Mouse (Mus musculus): ENCODE measurements at regions not wholly inside any gene's neighbourhood (a gene's known extent, or its start where the extent isn't known, plus 50 kb on each side); places are given as distances from the start of the nearest gene placed in this dataset.
A peak's percentile ranks its signal among the peaks of the same experiment; 100 is the strongest.

GRCm38 (mm10) chr7:83145551-83145950, 278.4 kb downstream of the Mex3b start:
- no peaks in the 10 kb centered on the region for H3K9me3 ChIP-seq (replicated peaks; ENCODE audit: control insufficient read depth, low read length, poor library complexity, severe bottlenecking)
- WGBS = 81% methylated on average over 5 of the region's 5 CpGs
- H3K27ac ChIP-seq (ENCODE audit: low read length) = no peak overlapping the region
- H3K9ac ChIP-seq (ENCODE audit: low read depth, low read length) = no peak overlapping the region
- H3K36me3 ChIP-seq (ENCODE audit: control insufficient read depth, insufficient read depth, low read length) = no peaks in the 10 kb centered on the region
- H3K4me2 ChIP-seq (ENCODE audit: low read length) = no peak overlapping the region
- no peaks in the 10 kb centered on the region for H3K27me3 ChIP-seq (ENCODE audit: control insufficient read depth, insufficient read depth, low read depth, low read length)
- H3K4me1 ChIP-seq (ENCODE audit: control insufficient read depth, insufficient read depth, low read length) = no peaks in the 10 kb centered on the region
- no peak overlapping the region for H3K4me3 ChIP-seq (ENCODE audit: low read depth, low read length)
- ATAC-seq = peak; percentile 62; the same call in 1 of the 2 replicates

DNA sequence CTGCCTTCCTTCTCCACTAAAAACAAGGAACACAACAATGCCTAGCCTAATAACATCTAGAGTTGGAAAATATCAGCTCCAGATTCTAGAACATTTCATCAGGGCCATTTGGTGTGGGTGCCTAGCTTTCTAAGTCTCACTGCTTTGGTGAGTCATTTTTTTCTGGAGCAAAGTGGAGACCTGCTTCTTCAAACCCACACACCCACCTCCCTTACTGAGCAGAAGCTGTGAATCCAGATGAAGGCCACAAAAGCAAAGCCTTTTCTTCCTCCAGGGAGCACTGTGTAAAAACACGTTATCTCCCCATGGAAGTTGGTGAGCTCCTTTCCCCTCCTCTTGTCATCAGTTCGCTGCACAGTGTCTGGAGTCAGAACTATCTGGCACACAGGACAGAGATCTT, 294.1 kb downstream of the Mex3b start:
- 69% methylated on average over 2 of the region's 2 CpGs for whole genome bisulfite sequencing
- Histone ChIP-seq H3K4me1 (ENCODE audit: control insufficient read depth, insufficient read depth, low read length) (no peaks in the 10 kb centered on the region), H3K4me3 (ENCODE audit: low read depth, low read length) (no peak overlapping the region), H3K27ac (ENCODE audit: low read length) (no peak overlapping the region), H3K9ac (ENCODE audit: low read depth, low read length) (no peak overlapping the region), H3K27me3 (ENCODE audit: control insufficient read depth, insufficient read depth, low read depth, low read length) (no peaks in the 10 kb centered on the region), H3K4me2 (ENCODE audit: low read length) (no peak overlapping the region), H3K9me3 (replicated peaks; ENCODE audit: control insufficient read depth, low read length, poor library complexity, severe bottlenecking) (no peaks in the 10 kb centered on the region), H3K36me3 (ENCODE audit: control insufficient read depth, insufficient read depth, low read length) (no peaks in the 10 kb centered on the region)
- no peak for ATAC-seq

DNA sequence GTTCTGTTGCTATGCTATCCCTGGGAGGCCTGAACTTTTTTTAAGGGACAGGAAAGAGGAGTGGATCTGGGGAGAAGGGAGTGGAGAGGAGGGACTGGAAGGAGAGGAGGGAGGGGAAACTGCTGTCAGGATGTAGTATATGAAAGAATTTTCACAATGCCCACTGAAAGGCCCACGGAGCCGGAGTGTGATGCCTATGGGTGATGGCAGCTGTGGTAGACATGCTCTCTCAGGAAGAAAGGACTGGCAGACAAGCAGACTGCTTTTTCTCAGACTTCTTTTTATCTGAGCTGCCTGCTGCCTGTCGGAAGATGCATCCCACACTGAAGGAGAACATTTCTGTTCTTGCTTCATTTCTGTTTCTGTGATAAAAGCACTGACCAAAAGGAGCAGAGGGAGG, 295.7 kb downstream of the Mex3b start:
- Histone ChIP-seq H3K27me3 (ENCODE audit: control insufficient read depth, insufficient read depth, low read depth, low read length) (no peaks in the 10 kb centered on the region), H3K4me1 (ENCODE audit: control insufficient read depth, insufficient read depth, low read length) (no peaks in the 10 kb centered on the region), H3K4me2 (ENCODE audit: low read length) (no peak overlapping the region), H3K9me3 (replicated peaks; ENCODE audit: control insufficient read depth, low read length, poor library complexity, severe bottlenecking) (no peaks in the 10 kb centered on the region), H3K4me3 (ENCODE audit: low read depth, low read length) (no peak overlapping the region), H3K36me3 (ENCODE audit: control insufficient read depth, insufficient read depth, low read length) (no peaks in the 10 kb centered on the region), H3K9ac (ENCODE audit: low read depth, low read length) (no peak overlapping the region), H3K27ac (ENCODE audit: low read length) (no peak overlapping the region)
- 77% methylated on average over 3 of the region's 3 CpGs for WGBS
- ATAC-seq = no peak

GRCm38 (mm10) chr7:83179403-83179802, 312.3 kb downstream of the Mex3b start:
- Histone ChIP-seq H3K4me2 (ENCODE audit: low read length) (no peak overlapping the region), H3K9me3 (replicated peaks; ENCODE audit: control insufficient read depth, low read length, poor library complexity, severe bottlenecking) (no peaks in the 10 kb centered on the region), H3K27me3 (ENCODE audit: control insufficient read depth, insufficient read depth, low read depth, low read length) (no peaks in the 10 kb centered on the region), H3K9ac (ENCODE audit: low read depth, low read length) (no peak overlapping the region), H3K36me3 (ENCODE audit: control insufficient read depth, insufficient read depth, low read length) (no peaks in the 10 kb centered on the region), H3K27ac (ENCODE audit: low read length) (no peak overlapping the region), H3K4me1 (ENCODE audit: control insufficient read depth, insufficient read depth, low read length) (no peaks in the 10 kb centered on the region), H3K4me3 (ENCODE audit: low read depth, low read length) (no peak overlapping the region)
- 89% methylated on average over 1 of the region's 1 CpGs for WGBS
- no peak for ATAC-seq

- Histone ChIP-seq H3K4me3 (ENCODE audit: low read depth, low read length) (no peak overlapping the region), H3K4me1 (ENCODE audit: control insufficient read depth, insufficient read depth, low read length) (no peaks in the 10 kb centered on the region), H3K27me3 (ENCODE audit: control insufficient read depth, insufficient read depth, low read depth, low read length) (no peaks in the 10 kb centered on the region), H3K4me2 (ENCODE audit: low read length) (no peak overlapping the region), H3K9ac (ENCODE audit: low read depth, low read length) (no peak overlapping the region), H3K27ac (ENCODE audit: low read length) (no peak overlapping the region), H3K36me3 (ENCODE audit: control insufficient read depth, insufficient read depth, low read length) (no peaks in the 10 kb centered on the region), H3K9me3 (replicated peaks; ENCODE audit: control insufficient read depth, low read length, poor library complexity, severe bottlenecking) (no peaks in the 10 kb centered on the region; the same call in 1 of the 2 replicates)
- ATAC-seq = no peak
- 93% methylated on average over 9 of the region's 9 CpGs for WGBS
These were observed 319.2 kb downstream of the Mex3b start for GRCm38 (mm10) chr7:83186341-83186740.

- no peaks in the 10 kb centered on the region for H3K27me3 ChIP-seq (ENCODE audit: control insufficient read depth, insufficient read depth, low read depth, low read length)
- no peak for ATAC-seq
- no peaks in the 10 kb centered on the region for H3K9me3 ChIP-seq (replicated peaks; ENCODE audit: control insufficient read depth, low read length, poor library complexity, severe bottlenecking)
- no peak overlapping the region for H3K4me2 ChIP-seq (ENCODE audit: low read length)
- no peak overlapping the region for H3K4me3 ChIP-seq (ENCODE audit: low read depth, low read length)
- no peak overlapping the region for H3K9ac ChIP-seq (ENCODE audit: low read depth, low read length)
- WGBS = 77% methylated on average over 12 of the region's 12 CpGs
- H3K36me3 ChIP-seq (ENCODE audit: control insufficient read depth, insufficient read depth, low read length) = no peaks in the 10 kb centered on the region
- H3K27ac ChIP-seq (ENCODE audit: low read length) = no peak overlapping the region
- H3K4me1 ChIP-seq (ENCODE audit: control insufficient read depth, insufficient read depth, low read length) = peaks cover 10% of the 10 kb centered on the region
These were observed 328.9 kb downstream of the Mex3b start for GRCm38 (mm10) chr7:83195896-83196537.

- WGBS = 79% methylated on average over 2 of the region's 2 CpGs
- Histone ChIP-seq H3K27me3 (ENCODE audit: control insufficient read depth, insufficient read depth, low read depth, low read length) (no peaks in the 10 kb centered on the region), H3K27ac (ENCODE audit: low read length) (no peak overlapping the region), H3K4me3 (ENCODE audit: low read depth, low read length) (no peak overlapping the region), H3K36me3 (ENCODE audit: control insufficient read depth, insufficient read depth, low read length) (no peaks in the 10 kb centered on the region), H3K9ac (ENCODE audit: low read depth, low read length) (no peak overlapping the region), H3K4me1 (ENCODE audit: control insufficient read depth, insufficient read depth, low read length) (peaks cover 24% of the 10 kb centered on the region), H3K9me3 (replicated peaks; ENCODE audit: control insufficient read depth, low read length, poor library complexity, severe bottlenecking) (no peaks in the 10 kb centered on the region), H3K4me2 (ENCODE audit: low read length) (no peak overlapping the region)
- no peak for ATAC-seq
These were observed 330.4 kb downstream of the Mex3b start for GRCm38 (mm10) chr7:83197490-83197889.

- no peaks in the 10 kb centered on the region for H3K9me3 ChIP-seq (replicated peaks; ENCODE audit: control insufficient read depth, low read length, poor library complexity, severe bottlenecking)
- ATAC-seq = peak; percentile 66
- H3K9ac ChIP-seq (ENCODE audit: low read depth, low read length) = peak overlapping the region; percentile 54
These were observed 334.1 kb downstream of the Mex3b start for GRCm38 (mm10) chr7:83201126-83201686.

DNA sequence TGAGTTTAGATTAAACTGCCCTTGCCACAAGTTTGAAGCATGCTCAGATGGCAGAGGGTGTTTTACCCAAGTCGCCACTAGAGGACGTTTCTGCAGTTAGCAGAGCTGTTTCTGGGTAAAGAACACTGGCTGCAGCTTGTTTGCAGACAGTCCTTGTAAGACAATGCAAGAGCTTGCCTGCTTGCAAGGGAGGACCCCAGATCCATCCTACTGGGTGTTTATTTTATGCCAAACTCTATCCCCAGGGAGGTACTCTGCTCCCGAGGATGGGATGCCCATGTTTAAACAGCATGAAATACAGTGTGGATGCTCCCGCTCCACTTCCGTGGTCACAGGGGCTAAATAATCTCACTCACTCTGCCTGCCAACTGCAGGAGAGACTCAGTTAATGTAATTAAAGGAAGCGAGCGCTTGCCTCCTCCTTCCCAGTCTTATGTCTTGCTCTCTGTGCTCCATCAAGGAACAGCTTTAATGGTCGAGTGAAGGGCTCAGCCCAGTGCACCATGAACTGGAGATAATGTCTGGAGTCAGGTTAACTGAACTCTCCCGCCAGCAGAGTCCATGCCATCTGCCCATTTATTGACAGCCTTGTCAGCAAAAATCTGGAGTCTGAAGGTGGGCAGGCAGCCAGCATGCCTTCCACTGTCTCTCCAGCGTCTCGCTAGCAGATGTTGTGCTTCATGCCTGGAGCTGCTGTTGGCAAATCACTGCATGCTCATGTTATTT, 334.8 kb downstream of the Mex3b start:
- Histone ChIP-seq H3K9ac (ENCODE audit: low read depth, low read length) (peak overlapping the region; percentile 63), H3K4me3 (ENCODE audit: low read depth, low read length) (peak overlapping the region; percentile 24; the same call in 1 of the 2 replicates), H3K4me2 (ENCODE audit: low read length) (peak overlapping the region; percentile 59), H3K27ac (ENCODE audit: low read length) (peak overlapping the region; percentile 91), H3K9me3 (replicated peaks; ENCODE audit: control insufficient read depth, low read length, poor library complexity, severe bottlenecking) (no peaks in the 10 kb centered on the region), H3K4me1 (ENCODE audit: control insufficient read depth, insufficient read depth, low read length) (peaks cover 48% of the 10 kb centered on the region), H3K27me3 (ENCODE audit: control insufficient read depth, insufficient read depth, low read depth, low read length) (no peaks in the 10 kb centered on the region), H3K36me3 (ENCODE audit: control insufficient read depth, insufficient read depth, low read length) (no peaks in the 10 kb centered on the region)
- WGBS = 2% methylated on average over 11 of the region's 11 CpGs
- peak; percentile 89 for ATAC-seq

More at GRCm38 (mm10) chr7:83201126-83201686, 334.1 kb downstream of the Mex3b start:
- 15% methylated on average over 7 of the region's 7 CpGs for WGBS
- Histone ChIP-seq H3K36me3 (ENCODE audit: control insufficient read depth, insufficient read depth, low read length) (no peaks in the 10 kb centered on the region), H3K4me3 (ENCODE audit: low read depth, low read length) (peak overlapping the region; percentile 24; the same call in 1 of the 2 replicates), H3K27ac (ENCODE audit: low read length) (peak overlapping the region; percentile 91), H3K27me3 (ENCODE audit: control insufficient read depth, insufficient read depth, low read depth, low read length) (no peaks in the 10 kb centered on the region), H3K4me2 (ENCODE audit: low read length) (peak overlapping the region; percentile 59), H3K4me1 (ENCODE audit: control insufficient read depth, insufficient read depth, low read length) (peaks cover 48% of the 10 kb centered on the region)
